Mouse (Mus musculus): ENCODE data around the gene Gclm. TPM values are rescaled to one million over a fixed set of nuclear protein-coding genes. Genes with fewer than 3 reads are reported as not detected.

Gclm gene
- polyA plus RNA-seq, 1 experiment = 316 TPM

GRCm38 (mm10) chr3:122307894-122308671, 62.7 kb downstream of the Gclm start:
- Histone ChIP-seq H3K27ac (ENCODE audit: insufficient read depth, low read depth, low read length) (no peak overlapping the region), H3K4me3 (ENCODE audit: insufficient read depth, low read length) (no peak overlapping the region), H3K4me1 (ENCODE audit: control insufficient read depth, insufficient read depth, low read length) (no peaks in the 10 kb centered on the region)
- TF ChIP-seq POLR2A (IDR thresholded peaks at IDR 0.05; ENCODE audit: borderline replicate concordance, low read depth, low read length) = no peak

DNA sequence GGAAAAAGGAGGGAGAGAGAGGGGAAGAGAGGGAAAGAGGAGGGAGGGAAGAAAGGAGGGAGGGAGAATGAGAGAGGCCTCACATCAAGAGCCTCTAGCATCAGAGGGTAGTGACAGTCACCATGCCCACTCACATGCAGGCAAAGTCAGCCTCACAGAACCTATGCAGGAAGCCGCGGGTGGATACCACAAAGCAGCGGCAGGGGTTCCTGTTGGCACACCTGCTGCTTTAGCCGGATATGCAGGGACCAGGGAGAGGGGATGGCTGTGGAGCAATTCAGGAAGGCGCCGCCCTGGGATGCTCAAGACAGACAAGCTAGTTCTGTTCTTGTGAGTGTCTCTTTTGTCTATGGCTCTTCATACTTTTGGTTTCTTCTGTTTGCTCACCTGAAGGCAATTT, 63.6 kb downstream of the Gclm start:
- no peak overlapping the region for H3K4me3 ChIP-seq (ENCODE audit: insufficient read depth, low read length)
- no peak overlapping the region for H3K27ac ChIP-seq (ENCODE audit: insufficient read depth, low read depth, low read length)
- TF ChIP-seq POLR2A (IDR thresholded peaks at IDR 0.05; ENCODE audit: borderline replicate concordance, low read depth, low read length) (no peak), CTCF (IDR thresholded peaks at IDR 0.05; ENCODE audit: low read depth, low read length) (no peak)
- no peaks in the 10 kb centered on the region for H3K4me1 ChIP-seq (ENCODE audit: control insufficient read depth, insufficient read depth, low read length)

DNA sequence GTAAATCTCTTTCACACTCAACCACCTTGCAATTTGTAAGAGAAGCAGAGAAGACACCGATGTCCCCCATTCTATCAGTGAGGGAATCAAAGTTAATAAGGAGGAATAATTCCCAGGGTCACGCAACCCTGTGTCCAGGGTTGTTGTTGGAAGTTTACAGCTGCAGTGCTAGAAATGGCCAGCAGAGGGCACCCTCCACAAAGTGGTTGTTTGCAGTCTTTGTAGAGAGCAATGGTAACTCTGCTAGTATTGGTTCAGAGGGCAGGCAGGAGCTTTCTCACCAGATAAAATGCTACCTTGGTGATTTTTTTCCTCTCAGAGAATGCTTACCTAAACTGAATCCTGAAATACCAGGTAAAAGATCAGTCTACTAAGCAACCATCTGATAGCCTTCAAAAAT, 66.7 kb downstream of the Gclm start:
- no peak overlapping the region for H3K27ac ChIP-seq (ENCODE audit: insufficient read depth, low read depth, low read length)
- TF ChIP-seq CTCF (IDR thresholded peaks at IDR 0.05; ENCODE audit: low read depth, low read length) (peak; percentile 65), POLR2A (IDR thresholded peaks at IDR 0.05; ENCODE audit: borderline replicate concordance, low read depth, low read length) (no peak)

GRCm38 (mm10) chr3:122312936-122313629, 67.7 kb downstream of the Gclm start:
- Histone ChIP-seq H3K27ac (ENCODE audit: insufficient read depth, low read depth, low read length) (no peak overlapping the region), H3K4me3 (ENCODE audit: insufficient read depth, low read length) (no peak overlapping the region), H3K4me1 (ENCODE audit: control insufficient read depth, insufficient read depth, low read length) (no peaks in the 10 kb centered on the region)
- TF ChIP-seq POLR2A (IDR thresholded peaks at IDR 0.05; ENCODE audit: borderline replicate concordance, low read depth, low read length) (no peak), CTCF (IDR thresholded peaks at IDR 0.05; ENCODE audit: low read depth, low read length) (no peak)

More for the DNA sequence above, 66.7 kb downstream of the Gclm start:
- Histone ChIP-seq H3K4me1 (ENCODE audit: control insufficient read depth, insufficient read depth, low read length) (no peaks in the 10 kb centered on the region), H3K4me3 (ENCODE audit: insufficient read depth, low read length) (no peak overlapping the region)

- Histone ChIP-seq H3K4me1 (ENCODE audit: control insufficient read depth, insufficient read depth, low read length) (no peaks in the 10 kb centered on the region), H3K27ac (ENCODE audit: insufficient read depth, low read depth, low read length) (no peak overlapping the region), H3K4me3 (ENCODE audit: insufficient read depth, low read length) (no peak overlapping the region)
- TF ChIP-seq POLR2A (IDR thresholded peaks at IDR 0.05; ENCODE audit: borderline replicate concordance, low read depth, low read length) (no peak), CTCF (IDR thresholded peaks at IDR 0.05; ENCODE audit: low read depth, low read length) (no peak)
Observed at GRCm38 (mm10) chr3:122313936-122314335, 68.6 kb downstream of the Gclm start.

GRCm38 (mm10) chr3:122316621-122317020, 71.3 kb downstream of the Gclm start:
- H3K4me3 ChIP-seq (ENCODE audit: insufficient read depth, low read length) = no peak overlapping the region
- H3K4me1 ChIP-seq (ENCODE audit: control insufficient read depth, insufficient read depth, low read length) = no peaks in the 10 kb centered on the region
- TF ChIP-seq POLR2A (IDR thresholded peaks at IDR 0.05; ENCODE audit: borderline replicate concordance, low read depth, low read length) (no peak), CTCF (IDR thresholded peaks at IDR 0.05; ENCODE audit: low read depth, low read length) (no peak)
- H3K27ac ChIP-seq (ENCODE audit: insufficient read depth, low read depth, low read length) = no peak overlapping the region

DNA sequence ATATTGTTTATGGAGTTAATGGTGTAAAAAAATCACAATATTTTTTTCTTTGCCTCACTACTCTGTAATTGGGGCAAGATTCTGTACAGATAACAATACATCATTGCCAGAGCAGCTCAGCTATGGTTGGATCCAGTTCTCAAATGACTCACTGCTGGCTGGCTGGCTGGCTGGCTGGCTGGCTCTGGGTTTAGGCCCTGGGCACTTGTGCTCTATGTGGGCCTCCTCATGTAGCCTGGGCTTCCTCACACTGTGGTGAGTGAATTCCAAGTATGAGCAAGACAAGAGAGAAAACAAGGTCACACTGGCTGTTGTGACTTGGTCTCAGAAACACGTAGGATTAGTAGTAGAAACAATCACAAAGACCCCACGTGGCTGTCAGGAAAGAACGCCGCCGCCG, 72.0 kb downstream of the Gclm start:
- H3K27ac ChIP-seq (ENCODE audit: insufficient read depth, low read depth, low read length) = no peak overlapping the region
- H3K4me3 ChIP-seq (ENCODE audit: insufficient read depth, low read length) = no peak overlapping the region
- no peaks in the 10 kb centered on the region for H3K4me1 ChIP-seq (ENCODE audit: control insufficient read depth, insufficient read depth, low read length)
- TF ChIP-seq POLR2A (IDR thresholded peaks at IDR 0.05; ENCODE audit: borderline replicate concordance, low read depth, low read length) = no peak
- TF ChIP-seq CTCF (IDR thresholded peaks at IDR 0.05; ENCODE audit: low read depth, low read length) = no peak

Other genes starting within 250 kb of the Gclm start
- not detected in 2 replicates for gene Abca4, start 201.1 kb upstream of the Gclm start, polyA plus RNA-seq (2012; ENCODE audit: insufficient read depth, insufficient read length, missing spikeins)
- 43.5 and 45.8 TPM in 2 replicates for gene Dnttip2, start 28.8 kb downstream of the Gclm start, polyA plus RNA-seq (2012; ENCODE audit: insufficient read depth, insufficient read length, missing spikeins)
- 6.8 and 9.8 TPM in 2 replicates for gene Bcar3, start 48.6 kb downstream of the Gclm start, polyA plus RNA-seq (2012; ENCODE audit: insufficient read depth, insufficient read length, missing spikeins)